Mouse (Mus musculus): Measurements from ENCODE around the gene Celsr1. TPM values are rescaled to one million over a fixed set of nuclear protein-coding genes. Genes with fewer than 3 reads are reported as not detected.

The Celsr1 gene
- polyA plus RNA-seq, 1 experiment = 0.16 TPM

- no peaks in the 10 kb centered on the region for H3K27me3 ChIP-seq (ENCODE audit: control insufficient read depth, insufficient read depth, insufficient read length)
- TF ChIP-seq MAX (IDR thresholded peaks at IDR 0.05) = no peak
- TF ChIP-seq MYOD1 (IDR thresholded peaks at IDR 0.05; ENCODE audit: control insufficient read depth, insufficient read length, low read depth) = peak; percentile 62
- H3K36me3 ChIP-seq (ENCODE audit: control insufficient read depth, insufficient read depth) = peaks cover 36% of the 10 kb centered on the region
- H3K4me3 ChIP-seq (ENCODE audit: insufficient read depth, poor library complexity, severe bottlenecking) = no peak overlapping the region
- H3K79me2 ChIP-seq (ENCODE audit: control insufficient read depth, insufficient read depth) = peaks cover 100% of the 10 kb centered on the region
- H3ac ChIP-seq (ENCODE audit: control insufficient read depth, insufficient read length, low read depth) = no peak overlapping the region
- peaks cover 86% of the 10 kb centered on the region for H3K79me3 ChIP-seq (ENCODE audit: low read depth)
Observed at GRCm38 (mm10) chr15:86075305-86076047, 41.9 kb upstream of the Celsr1 start.

GRCm38 (mm10) chr15:86074171-86074937 is 40.8 kb upstream of the Celsr1 start:
- H3K79me3 ChIP-seq (ENCODE audit: low read depth) = peaks cover 92% of the 10 kb centered on the region
- TF ChIP-seq MYOG (IDR thresholded peaks at IDR 0.05; ENCODE audit: control insufficient read depth, extremely low read depth, insufficient read length) (no peak), CTCF (IDR thresholded peaks at IDR 0.05; ENCODE audit: control insufficient read depth, insufficient read depth, insufficient read length) (no peak), USF1 (IDR thresholded peaks at IDR 0.05; ENCODE audit: low read depth) (no peak), FOSL1 (IDR thresholded peaks at IDR 0.05; ENCODE audit: insufficient read depth, low read length, poor library complexity, severe bottlenecking) (no peak), MYOD1 (IDR thresholded peaks at IDR 0.05; ENCODE audit: control insufficient read depth, insufficient read length, low read depth) (no peak), CEBPB (IDR thresholded peaks at IDR 0.05; ENCODE audit: low read depth) (no peak), MAX (IDR thresholded peaks at IDR 0.05) (no peak)
- peaks cover 35% of the 10 kb centered on the region for H3K36me3 ChIP-seq (ENCODE audit: control insufficient read depth, insufficient read depth)
- H3K4me3 ChIP-seq (ENCODE audit: insufficient read depth, poor library complexity, severe bottlenecking) = no peak overlapping the region
- H3ac ChIP-seq (ENCODE audit: control insufficient read depth, insufficient read length, low read depth) = no peak overlapping the region
- H3K27me3 ChIP-seq (ENCODE audit: control insufficient read depth, insufficient read depth, insufficient read length) = no peaks in the 10 kb centered on the region
- peaks cover 100% of the 10 kb centered on the region for H3K79me2 ChIP-seq (ENCODE audit: control insufficient read depth, insufficient read depth)

GRCm38 (mm10) chr15:86071166-86071565 is 37.6 kb upstream of the Celsr1 start:
- Histone ChIP-seq H3ac (ENCODE audit: control insufficient read depth, insufficient read length, low read depth) (no peak overlapping the region), H3K4me3 (ENCODE audit: insufficient read depth, poor library complexity, severe bottlenecking) (no peak overlapping the region), H3K27me3 (ENCODE audit: control insufficient read depth, insufficient read depth, insufficient read length) (no peaks in the 10 kb centered on the region), H3K79me3 (ENCODE audit: low read depth) (peaks cover 82% of the 10 kb centered on the region), H3K36me3 (ENCODE audit: control insufficient read depth, insufficient read depth) (peaks cover 28% of the 10 kb centered on the region), H3K79me2 (ENCODE audit: control insufficient read depth, insufficient read depth) (peaks cover 100% of the 10 kb centered on the region)
- no peak for TF ChIP-seq USF1 (IDR thresholded peaks at IDR 0.05; ENCODE audit: low read depth)
- TF ChIP-seq MAX (IDR thresholded peaks at IDR 0.05) = no peak
- TF ChIP-seq MYOD1 (IDR thresholded peaks at IDR 0.05; ENCODE audit: control insufficient read depth, insufficient read length, low read depth) = no peak
- TF ChIP-seq CTCF (IDR thresholded peaks at IDR 0.05; ENCODE audit: control insufficient read depth, insufficient read depth, insufficient read length) = no peak
- no peak for TF ChIP-seq FOSL1 (IDR thresholded peaks at IDR 0.05; ENCODE audit: insufficient read depth, low read length, poor library complexity, severe bottlenecking)
- TF ChIP-seq CEBPB (IDR thresholded peaks at IDR 0.05; ENCODE audit: low read depth) = no peak
- no peak for TF ChIP-seq MYOG (IDR thresholded peaks at IDR 0.05; ENCODE audit: control insufficient read depth, extremely low read depth, insufficient read length)

- Histone ChIP-seq H3K36me3 (ENCODE audit: control insufficient read depth, insufficient read depth) (peaks cover 34% of the 10 kb centered on the region), H3K27me3 (ENCODE audit: control insufficient read depth, insufficient read depth, insufficient read length) (no peaks in the 10 kb centered on the region), H3K79me3 (ENCODE audit: low read depth) (peaks cover 82% of the 10 kb centered on the region), H3K4me3 (ENCODE audit: insufficient read depth, poor library complexity, severe bottlenecking) (no peak overlapping the region), H3ac (ENCODE audit: control insufficient read depth, insufficient read length, low read depth) (no peak overlapping the region), H3K79me2 (ENCODE audit: control insufficient read depth, insufficient read depth) (peaks cover 100% of the 10 kb centered on the region)
- no peak for TF ChIP-seq CEBPB (IDR thresholded peaks at IDR 0.05; ENCODE audit: low read depth)
- no peak for TF ChIP-seq MYOG (IDR thresholded peaks at IDR 0.05; ENCODE audit: control insufficient read depth, extremely low read depth, insufficient read length)
- TF ChIP-seq USF1 (IDR thresholded peaks at IDR 0.05; ENCODE audit: low read depth) = no peak
Observed at GRCm38 (mm10) chr15:86070368-86070767, 36.8 kb upstream of the Celsr1 start.

- no peak for TF ChIP-seq MAX (IDR thresholded peaks at IDR 0.05)
- TF ChIP-seq FOSL1 (IDR thresholded peaks at IDR 0.05; ENCODE audit: insufficient read depth, low read length, poor library complexity, severe bottlenecking) = no peak
- TF ChIP-seq MYOD1 (IDR thresholded peaks at IDR 0.05; ENCODE audit: control insufficient read depth, insufficient read length, low read depth) = no peak
- TF ChIP-seq CTCF (IDR thresholded peaks at IDR 0.05; ENCODE audit: control insufficient read depth, insufficient read depth, insufficient read length) = no peak
- TF ChIP-seq MYOG (IDR thresholded peaks at IDR 0.05; ENCODE audit: control insufficient read depth, extremely low read depth, insufficient read length) = no peak
- no peak for TF ChIP-seq USF1 (IDR thresholded peaks at IDR 0.05; ENCODE audit: low read depth)
- no peak for TF ChIP-seq CEBPB (IDR thresholded peaks at IDR 0.05; ENCODE audit: low read depth)
- H3ac ChIP-seq (ENCODE audit: control insufficient read depth, insufficient read length, low read depth) = no peak overlapping the region
- no peak overlapping the region for H3K4me3 ChIP-seq (ENCODE audit: insufficient read depth, poor library complexity, severe bottlenecking)
- no peaks in the 10 kb centered on the region for H3K27me3 ChIP-seq (ENCODE audit: control insufficient read depth, insufficient read depth, insufficient read length)
- H3K36me3 ChIP-seq (ENCODE audit: control insufficient read depth, insufficient read depth) = peaks cover 29% of the 10 kb centered on the region
- peaks cover 83% of the 10 kb centered on the region for H3K79me3 ChIP-seq (ENCODE audit: low read depth)
- H3K79me2 ChIP-seq (ENCODE audit: control insufficient read depth, insufficient read depth) = peaks cover 100% of the 10 kb centered on the region
Observed at GRCm38 (mm10) chr15:86069011-86069791, 35.6 kb upstream of the Celsr1 start.

Data from C2C12 (cell line).